Mouse (Mus musculus) CD4-positive, CD25-positive, alpha-beta regulatory T cell, adult 2 months (primary cell): ENCODE results near the gene Eif4a1.
"Not testable (repeated sequence)": the region's sequence is repeated elsewhere in the genome, so short reads cannot be mapped to it uniquely, and the experiment has no call there.

Source experiments
- DNase-seq: peaks from one replicate; pipeline ENCODE4 v3.0.0-alpha.2; 2012; ENCODE audit warnings: low read depth, low spot score

Gene Eif4a1

DNA sequence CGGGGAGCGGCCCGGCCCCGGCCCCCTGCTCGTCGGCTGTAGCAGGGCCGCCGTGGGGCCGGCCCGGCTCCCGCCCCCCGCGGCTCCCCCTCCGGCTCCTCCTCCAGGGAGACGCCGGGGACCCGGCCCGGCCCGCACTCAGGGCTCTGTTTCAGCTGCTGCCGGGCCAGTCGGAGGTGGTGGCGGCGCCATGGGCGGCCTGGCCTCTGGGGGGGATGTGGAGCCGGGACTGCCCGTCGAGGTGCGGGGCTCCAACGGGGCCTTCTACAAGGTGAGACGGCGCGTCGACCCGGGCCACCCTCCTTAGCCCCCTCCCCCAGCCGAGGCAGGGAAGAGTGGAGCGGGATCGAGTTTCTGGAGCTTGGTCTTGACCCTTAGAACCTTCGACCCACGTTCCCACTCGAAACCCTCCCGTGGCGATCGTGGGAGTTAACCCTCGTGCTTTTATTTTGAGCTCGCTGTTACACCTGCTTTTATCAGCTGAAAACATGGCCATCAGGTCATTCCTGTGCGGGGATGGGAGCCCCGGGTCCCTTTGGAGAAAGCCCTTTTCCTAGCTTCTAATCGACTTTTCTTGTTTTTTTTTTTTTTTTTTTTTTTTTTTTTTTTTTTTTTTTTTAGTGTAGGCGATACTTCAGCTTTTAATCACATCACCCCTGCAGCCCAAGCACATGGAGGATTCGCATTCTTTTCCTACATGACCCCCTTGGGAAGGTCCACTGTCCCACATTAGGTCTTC lies 38.9 kb downstream of the Eif4a1 start:
- DNase-seq, result no peak

DNA sequence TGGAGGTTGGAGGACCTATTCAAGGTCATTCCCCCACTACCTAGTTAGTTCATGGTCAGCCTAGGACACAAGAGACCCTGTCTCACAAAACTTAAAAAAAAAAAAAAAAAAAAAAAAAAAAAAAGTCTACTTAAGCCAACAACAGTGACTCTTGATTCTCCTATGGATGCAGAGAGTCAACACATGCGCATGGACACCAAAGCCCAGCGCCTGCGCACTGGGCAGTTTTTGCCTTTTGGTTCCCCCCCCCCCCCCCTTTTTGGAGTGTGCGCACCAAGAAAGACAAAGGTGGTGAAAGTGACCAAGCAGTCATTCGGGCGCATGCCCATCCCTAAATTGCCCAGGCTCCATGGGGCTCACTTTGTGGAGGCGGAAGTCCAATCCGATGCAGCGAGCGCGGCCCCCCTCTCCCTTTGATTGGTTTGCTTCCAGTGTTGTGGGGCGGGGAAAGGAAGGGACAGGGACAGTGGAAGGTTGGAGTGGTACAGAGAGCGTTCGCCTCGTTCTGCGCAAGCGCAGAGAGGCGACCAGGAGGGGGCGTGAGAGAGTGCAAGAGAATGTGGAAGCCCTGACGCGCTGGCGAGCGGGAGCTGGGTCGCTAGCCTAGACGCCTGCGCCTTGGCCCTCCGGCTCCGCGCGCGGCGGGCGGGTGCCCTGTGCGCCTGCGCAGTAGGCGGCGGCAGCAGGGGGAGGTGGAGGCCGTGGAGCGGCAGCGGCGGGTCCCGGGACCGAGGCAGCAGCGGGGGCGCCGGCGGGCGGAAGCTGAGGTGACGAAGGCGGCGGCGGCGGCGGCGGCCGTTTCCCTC lies 39.7 kb downstream of the Eif4a1 start, which contains the start of gene Fxr2:
Gene Fxr2 (plus strand): TSS at position 707 of the 806 bp plus-strand sequence.
- peak; percentile 99 for DNase-seq

DNA sequence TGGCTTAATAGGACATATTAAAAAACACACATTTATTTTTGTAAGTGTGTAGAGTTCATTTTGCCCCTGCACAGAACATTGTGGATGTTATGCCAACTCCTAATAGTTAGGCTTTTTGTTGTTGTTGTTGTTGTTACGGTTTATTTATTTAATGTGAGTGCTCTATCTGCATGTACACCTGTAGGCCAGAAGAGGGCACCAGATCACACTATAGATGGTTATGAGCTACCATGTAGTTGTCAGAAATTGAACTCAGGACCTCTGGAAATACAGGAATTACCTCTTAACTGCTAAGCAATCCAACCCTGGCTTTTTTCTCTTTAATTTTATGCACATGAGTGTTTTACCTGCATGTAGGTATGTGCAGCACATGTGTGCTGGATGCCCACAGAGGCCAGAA lies 42.4 kb downstream of the Eif4a1 start:
- DNase-seq, result peak; percentile 81

DNA sequence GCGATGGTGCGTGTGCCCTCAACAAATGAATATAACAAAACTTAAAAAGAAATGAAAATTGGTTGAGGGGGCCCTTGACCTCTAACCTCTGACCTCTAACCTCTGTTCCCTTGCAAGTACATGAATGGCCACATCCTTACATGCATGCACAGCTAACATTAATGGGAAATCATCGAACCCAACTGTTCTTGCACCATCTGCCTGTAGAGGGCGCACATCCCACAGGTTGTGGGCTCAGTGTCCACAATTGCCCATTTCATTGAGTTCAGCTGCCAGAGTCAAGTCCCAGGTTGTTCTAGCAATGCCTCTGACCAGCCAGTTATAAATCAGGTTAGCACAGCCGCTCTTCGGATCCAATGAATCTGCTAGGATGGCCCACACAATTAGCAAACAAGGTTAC lies 43.9 kb downstream of the Eif4a1 start:
- DNase-seq, result peak; percentile 87

DNA sequence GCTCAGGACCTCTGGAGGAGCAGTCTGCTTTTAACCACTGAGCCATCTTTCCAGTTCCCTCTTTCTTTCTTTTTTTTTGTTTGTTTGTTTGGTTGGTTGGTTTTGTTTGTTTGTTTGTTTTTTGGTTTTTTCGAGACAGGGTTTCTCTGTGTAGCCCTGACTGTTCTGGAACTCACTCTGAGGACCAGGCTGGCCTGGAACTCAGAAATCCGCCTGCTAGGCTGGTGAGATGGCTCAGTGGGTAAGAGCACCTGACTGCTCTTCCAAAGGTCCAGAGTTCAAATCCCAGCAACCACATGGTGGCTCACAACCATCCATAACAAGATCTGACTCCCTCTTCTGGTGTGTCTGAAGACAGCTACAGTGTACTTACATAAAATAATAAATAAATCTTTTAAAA lies 47.9 kb downstream of the Eif4a1 start:
- not testable (repeated sequence) for DNase-seq

DNA sequence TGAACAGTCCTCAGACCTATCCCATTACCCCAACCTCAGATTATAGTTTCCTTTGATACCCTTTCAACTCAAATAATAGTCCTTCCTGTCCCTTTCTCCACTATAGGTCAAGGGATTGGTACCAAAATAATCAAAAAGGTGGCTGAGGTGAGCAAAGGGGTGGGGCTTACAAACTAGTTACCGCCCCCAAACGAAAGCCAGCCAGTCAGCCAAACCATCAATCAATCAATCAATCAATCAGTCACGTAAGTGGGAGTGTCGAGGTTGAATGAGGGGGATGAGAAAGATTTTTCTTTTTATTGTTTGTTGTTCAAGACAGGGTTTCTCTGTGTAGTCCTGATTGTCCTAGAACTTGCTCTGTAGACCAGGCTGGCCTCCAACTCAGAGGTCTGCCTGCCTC lies 49.2 kb downstream of the Eif4a1 start:
- no peak for DNase-seq

DNA sequence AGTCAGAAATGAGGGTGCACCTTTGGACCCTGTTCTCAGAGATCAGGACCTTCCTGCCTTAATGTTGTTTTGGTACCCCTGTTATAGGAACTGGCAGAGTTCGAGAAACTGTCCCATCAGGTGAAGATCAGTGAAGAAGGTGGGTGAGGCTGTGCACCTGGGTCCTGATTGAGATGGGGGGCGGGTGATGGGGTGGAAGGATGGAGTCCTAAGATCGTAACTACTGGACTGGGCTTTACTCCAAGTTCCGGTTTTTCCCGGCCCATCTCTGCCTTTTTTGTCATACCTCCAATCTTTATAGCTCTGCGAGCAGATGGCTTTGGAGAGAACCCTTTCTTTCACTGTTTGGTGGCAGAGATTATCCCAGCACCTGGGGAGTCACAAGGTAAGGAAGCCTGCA lies 49.8 kb downstream of the Eif4a1 start:
- no peak for DNase-seq

DNA sequence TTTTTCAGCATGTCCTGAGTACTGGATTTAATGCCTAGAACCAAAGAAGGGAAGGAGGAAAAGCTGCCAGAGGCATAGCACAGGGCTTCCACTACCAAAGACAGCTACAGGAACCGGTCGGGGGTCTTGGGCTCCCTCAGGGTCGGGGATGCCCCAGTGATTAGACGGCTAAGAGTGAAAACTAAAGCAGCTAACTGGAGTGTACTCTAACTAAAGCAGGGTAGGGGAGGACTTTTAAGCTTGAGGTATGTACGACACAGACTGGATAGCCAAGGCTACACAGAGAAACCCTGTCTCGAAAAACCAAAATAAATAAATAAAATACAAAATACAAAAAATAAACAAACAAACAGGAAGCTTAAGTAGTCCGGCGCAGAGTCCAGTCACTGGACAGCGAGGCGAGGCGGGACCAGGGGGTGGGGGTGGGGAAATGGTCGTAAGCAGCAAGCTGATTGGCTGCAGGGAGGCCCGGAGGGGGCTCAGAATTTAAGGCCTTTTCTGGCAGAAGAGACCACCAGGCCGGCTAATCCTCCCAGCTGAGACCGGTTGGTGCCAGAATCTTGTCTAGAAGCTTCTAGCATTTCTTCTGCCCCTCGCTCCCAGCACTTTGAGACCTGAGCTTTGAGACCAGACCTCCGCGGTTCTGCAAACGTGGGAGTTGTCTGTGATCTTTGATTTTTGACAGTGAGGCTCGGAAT lies 50.5 kb downstream of the Eif4a1 start, which contains the start of gene Sat2:
Gene Sat2 (plus strand): TSS at position 454 of the 698 bp plus-strand sequence.
- no peak for DNase-seq

DNA sequence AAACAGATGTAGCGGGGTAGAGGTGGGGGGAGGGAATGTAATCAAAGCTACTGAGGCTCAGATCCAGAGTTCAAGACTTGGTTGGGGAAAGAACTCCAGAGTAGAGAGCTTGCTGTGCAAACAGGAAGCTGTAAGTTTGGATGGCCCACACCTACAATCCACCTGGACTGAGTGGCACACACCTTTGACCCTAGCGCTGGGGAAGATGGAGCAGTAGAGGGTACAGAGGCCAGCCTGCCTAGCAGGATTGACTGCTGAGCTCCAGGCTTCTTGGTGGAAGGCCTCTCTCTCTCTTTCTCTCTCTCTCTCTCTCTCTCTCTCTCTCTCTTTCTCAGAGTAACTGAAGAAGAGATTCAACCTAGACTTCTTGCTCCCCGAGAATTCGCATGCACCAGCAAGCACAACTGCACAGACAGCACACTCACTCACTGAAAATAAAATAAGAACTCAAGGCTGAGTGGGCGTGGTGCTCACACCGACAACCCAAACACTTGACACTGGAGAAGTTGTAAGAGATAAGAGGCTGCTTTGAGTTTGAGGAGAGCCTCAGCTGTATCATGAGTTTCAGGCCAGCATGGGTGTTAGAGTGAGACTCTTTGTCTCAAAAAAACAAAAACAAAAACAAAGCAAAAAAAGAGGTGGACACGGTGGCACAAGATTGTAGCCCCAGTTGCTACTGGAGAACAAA lies 51.7 kb downstream of the Eif4a1 start:
- no peak for DNase-seq

DNA sequence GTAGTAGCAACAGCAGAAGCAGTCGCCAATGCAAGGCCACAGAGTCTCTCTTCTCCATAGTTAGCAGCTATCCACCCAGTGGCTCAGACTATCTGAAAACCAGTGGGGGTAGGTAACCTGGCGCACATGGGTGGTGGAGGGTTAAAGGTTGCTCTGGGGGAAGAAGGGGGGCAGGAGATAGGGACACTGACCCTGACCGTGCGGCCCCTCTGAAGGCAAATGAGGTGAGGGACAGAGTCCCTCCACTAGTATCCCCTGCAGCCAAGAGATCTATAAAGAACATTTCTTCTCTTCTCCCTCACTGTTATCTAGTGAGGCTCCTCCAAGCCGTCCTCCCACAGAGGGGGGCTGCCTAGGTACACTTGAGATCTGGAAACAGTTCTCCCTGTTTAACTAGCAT lies 54.4 kb downstream of the Eif4a1 start, which contains the start of gene Shbg:
Gene Shbg (minus strand): TSS at position 101 of the 400 bp plus-strand sequence.
- no peak for DNase-seq
